Mouse (Mus musculus) gastrocnemius, postnatal 36 days (tissue): ENCODE data around the gene Zfp654. TPM values are rescaled to one million over a fixed set of nuclear protein-coding genes. Genes with fewer than 3 reads are reported as not detected.
A peak's percentile ranks its signal among the peaks of the same experiment; 100 is the strongest.
"Not testable (repeated sequence)": the region's sequence is repeated elsewhere in the genome, so short reads cannot be mapped to it uniquely, and the experiment has no call there.

Experiments used
- DNase-seq, 2 experiments: peaks; one replicate each; pipeline ENCODE4 v3.0.0; 2022
- intact Hi-C: fragments of 180-260 bp; cut with DNase I; formaldehyde crosslinking; loops from one replicate; pipeline ENCODE4 v1.15.1; 2025
- total RNA-seq, 2 experiments: library from RNA; stranded (reverse); gene quantifications; 2 replicates each; pipeline ENCODE4 v1.2.3; 2021

The Zfp654 gene
- total RNA-seq, 2 experiments from 2014 or later: 8.0 to 9.1 TPM

DNA sequence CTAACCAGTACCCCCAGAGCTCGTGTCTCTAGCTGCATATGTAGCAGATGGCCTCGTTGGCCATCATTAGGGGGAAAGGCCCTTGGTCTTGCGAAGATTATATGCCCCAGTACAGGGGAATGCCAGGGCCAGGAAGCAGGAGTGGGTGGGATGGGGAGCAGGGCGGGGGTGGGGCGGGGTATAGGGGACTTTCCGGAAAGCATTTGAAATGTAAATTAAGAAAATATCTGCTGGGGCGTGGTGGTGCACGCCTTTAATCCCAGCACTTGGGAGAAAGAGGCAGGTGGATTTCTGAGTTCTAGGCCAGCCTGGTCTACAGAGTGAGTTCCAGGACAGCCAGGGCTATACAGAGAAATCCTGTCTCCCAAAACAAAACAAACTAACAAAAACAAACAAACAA is 14.4 kb upstream of the Zfp654 start:
- intact Hi-C loops, DNase-seq: not testable (repeated sequence)

DNA sequence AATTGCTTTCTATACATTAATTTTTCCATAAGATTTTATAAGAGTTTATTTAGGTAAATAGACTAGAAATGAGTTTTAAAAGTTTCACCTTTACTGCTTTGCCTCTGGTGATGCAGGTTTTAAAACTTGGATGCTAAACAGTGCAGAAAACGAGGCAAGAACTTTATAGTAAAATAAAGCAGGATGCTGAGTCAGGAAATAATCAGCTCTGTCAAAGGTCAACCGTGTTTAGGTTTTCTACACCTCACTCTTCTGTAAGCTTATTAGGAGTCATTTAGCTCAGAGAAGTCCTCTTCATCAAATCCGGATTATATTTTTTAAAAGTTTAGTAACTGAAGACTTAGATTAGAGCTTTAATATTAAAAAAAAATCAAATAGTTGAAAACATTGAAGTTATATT is 5.5 kb upstream of the Zfp654 start:
- intact Hi-C loops: no loop called here
- no peak for DNase-seq

- intact Hi-C loops: no loop called here
- no peak for DNase-seq
These were observed 1.4 kb upstream of the Zfp654 start for GRCm38 (mm10) chr16:64852891-64853290.

DNA sequence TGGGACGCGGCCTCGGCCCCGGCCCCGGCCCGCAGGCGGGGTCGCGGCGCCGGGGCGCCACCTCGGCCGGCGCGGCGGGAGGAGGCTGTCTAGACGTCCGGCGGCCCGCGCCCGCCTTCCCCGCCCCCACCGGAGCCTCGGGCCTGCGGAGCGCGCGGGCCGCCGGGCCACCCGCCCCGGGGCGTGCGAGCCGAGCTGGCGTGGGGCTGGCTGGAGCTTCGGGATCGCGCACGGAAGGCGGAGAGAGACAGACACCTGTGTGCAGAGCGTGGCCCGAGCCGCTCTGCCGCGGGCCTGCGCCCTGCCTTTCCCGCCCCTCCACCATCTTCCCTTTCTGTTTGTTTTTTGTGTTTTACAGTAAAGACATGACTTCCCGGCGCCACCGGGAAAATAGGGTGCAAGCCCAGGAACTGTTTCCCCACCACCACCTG is 1.0 kb upstream of the Zfp654 start:
- intact Hi-C loops: no loop called here
- DNase-seq: peak; percentile 34 to 35

DNA sequence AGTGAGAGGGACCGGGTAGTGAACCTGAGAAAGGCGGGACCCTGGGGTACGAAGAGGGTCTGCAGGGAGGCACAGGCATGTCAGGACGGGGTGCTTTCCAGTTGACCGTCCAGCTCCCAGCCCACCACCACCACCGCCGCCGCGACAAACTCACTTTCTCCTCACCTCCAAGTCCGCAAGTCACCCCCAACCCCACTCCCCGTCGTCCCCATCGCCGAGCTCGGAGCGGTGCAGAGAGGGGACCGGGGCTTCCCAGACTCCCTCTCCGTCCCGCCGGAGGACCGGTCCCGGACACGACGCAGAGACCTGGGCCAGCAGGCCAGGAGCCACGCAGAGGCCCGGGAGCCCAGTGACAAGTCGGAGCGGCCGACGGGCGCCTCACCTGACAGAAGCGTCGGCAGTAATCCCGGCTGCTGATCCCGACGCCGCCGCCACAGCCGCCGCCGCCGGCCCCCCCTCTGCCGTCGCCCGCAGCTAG is 328 bp downstream of the Zfp654 start:
- DNase-seq: no peak
- intact Hi-C loops: loop anchor here (2.0 kb wide), 1 partner anchor 80 kb away; the partner anchor contains the start of gene 4930453N24Rik

- peak; percentile 8 to 17 for DNase-seq
- intact Hi-C loops: loop anchor here (2.0 kb wide), 1 partner anchor 80 kb away; the partner anchor contains the start of gene 4930453N24Rik
These were observed 966 bp downstream of the Zfp654 start for GRCm38 (mm10) chr16:64850287-64851084.

DNA sequence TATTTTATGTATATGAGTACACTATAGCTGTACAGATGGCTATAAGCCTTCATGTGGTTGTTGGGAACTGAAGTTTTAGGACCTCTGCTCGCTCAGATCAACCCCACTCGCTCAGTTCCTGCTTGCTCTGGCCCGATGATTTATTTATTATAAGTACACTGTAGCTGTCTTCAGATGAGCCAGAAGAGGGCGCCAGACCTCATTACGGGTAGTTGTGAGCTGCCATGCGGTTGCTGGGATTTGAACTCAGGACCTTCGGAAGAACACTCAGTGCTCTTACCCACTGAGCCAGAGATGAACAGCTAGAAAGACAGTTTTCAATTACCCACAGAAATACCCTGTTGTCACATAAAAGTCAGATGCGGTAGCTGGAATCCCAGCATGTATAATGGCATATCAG is 5.5 kb downstream of the Zfp654 start:
- no peak for DNase-seq
- intact Hi-C loops: no loop called here

DNA sequence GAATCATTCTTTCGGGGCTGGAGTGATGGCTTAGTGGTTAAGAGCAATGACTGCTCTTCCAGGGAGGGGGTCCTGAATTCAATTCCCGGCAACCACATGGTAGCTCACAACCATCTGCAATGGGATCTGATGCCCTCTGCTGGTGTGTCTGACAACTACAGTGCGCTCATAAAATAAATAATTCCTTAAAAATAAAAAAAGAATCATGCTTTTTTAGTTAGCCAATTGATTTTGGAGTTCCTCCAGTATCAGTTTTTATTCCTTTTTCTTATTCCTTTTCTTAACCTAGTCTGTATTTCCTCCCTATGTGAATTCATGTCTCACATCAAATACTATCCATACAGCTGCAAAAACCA is 9.1 kb downstream of the Zfp654 start:
- intact Hi-C loops: no loop called here
- no peak for DNase-seq

- intact Hi-C loops: no loop called here
These were observed 9.7 kb downstream of the Zfp654 start for GRCm38 (mm10) chr16:64841481-64842373.

GRCm38 (mm10) chr16:64836709-64837108 is 14.7 kb downstream of the Zfp654 start:
- intact Hi-C loops: no loop called here
- DNase-seq: no peak

More at GRCm38 (mm10) chr16:64841481-64842373, 9.7 kb downstream of the Zfp654 start:
- DNase-seq: no peak

DNA sequence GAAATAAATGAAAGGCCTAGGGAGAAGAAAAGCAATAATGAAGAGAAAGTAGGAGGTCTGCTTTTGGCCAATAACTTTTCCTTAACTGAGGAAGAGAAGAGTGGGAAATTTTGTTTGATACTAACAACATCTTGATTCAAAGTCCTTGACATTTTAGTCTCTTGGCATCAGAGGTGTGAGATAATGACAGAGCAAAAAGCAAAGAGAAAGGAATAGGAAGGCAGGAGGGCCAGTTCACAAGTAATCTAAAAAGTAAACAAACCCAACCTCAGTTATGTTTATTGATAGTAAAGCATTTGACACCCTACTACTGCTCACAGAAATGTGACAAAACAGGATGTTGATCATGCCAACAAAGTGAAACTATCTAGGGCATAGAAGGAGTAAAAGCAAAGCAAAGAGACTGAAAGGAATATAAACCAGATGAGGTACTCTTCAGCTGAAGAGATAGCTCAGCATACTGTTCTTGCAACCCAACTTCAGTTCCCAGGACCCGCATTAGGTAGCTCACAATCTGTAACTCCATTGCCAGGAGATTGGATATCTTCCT is 15.4 kb downstream of the Zfp654 start:
- intact Hi-C loops: no loop called here
- no peak for DNase-seq

DNA sequence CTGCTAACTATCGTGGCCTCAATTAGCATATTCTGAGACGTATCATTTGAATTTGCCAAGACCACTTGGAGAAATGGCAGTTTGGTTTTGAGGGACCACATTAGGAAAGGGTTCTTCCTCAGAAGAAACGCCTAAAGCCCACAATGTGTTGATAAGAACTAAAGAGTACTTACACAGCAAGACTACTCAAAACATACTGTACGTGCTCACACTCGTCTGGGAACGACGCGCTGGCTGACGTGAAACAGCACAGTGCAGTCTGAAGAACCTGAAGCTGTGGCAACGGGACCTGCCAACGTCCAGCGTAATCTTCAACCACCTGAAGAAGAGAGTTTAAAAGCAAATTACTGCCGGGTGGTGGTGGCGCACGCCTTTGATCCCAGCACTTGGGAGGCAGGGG is 21.2 kb downstream of the Zfp654 start:
- intact Hi-C loops: no loop called here
- DNase-seq: no peak

GRCm38 (mm10) chr16:64824474-64824873 is 27.0 kb downstream of the Zfp654 start:
- intact Hi-C loops: no loop called here
- no peak for DNase-seq

GRCm38 (mm10) chr16:64823890-64824289 is 27.6 kb downstream of the Zfp654 start:
- intact Hi-C loops: no loop called here
- DNase-seq: no peak

GRCm38 (mm10) chr16:64817094-64817765 is 34.2 kb downstream of the Zfp654 start:
- DNase-seq: no peak
- intact Hi-C loops: no loop called here

DNA sequence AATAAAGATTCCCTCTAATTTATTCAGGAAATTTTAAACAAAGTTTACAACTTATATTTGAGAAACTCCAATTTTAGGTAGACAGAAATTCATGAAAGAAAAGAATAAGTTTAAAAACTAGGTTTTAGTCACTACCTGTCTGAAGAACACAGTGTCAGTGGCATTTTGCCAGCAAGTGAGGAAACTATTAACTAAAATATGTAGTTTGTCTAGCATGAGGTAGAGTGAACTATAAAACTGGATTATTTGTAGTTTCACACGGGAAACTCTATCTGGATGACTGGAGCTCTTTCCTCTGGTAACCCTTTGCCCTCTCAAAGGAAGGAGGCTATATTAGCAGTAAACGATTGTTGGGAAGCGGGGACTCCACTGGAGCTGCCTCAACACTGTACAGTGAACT is 48.4 kb downstream of the Zfp654 start:
- intact Hi-C loops: no loop called here
- DNase-seq: no peak

DNA sequence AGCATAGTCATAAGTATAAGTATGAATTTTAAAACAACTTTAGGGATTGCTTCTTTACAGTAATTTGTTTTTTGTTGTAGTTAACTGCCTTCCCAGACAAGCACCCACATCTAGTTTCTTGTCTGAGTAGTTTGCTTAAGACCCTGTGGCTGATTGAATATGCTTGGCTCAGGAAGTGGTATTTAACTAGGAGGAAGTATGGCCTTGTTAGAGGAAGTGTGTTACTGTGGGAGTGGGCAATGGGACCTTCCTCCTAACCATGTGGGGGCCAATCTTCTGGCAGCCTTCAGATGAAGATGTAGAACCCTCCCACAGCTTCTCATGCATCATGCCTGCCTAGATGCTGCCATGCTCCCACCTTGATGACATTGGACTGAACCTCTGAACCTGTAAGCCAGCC is 49.8 kb downstream of the Zfp654 start:
- DNase-seq: no peak
- intact Hi-C loops: no loop called here

- intact Hi-C loops: no loop called here
- DNase-seq: no peak
These were observed 51.1 kb downstream of the Zfp654 start for GRCm38 (mm10) chr16:64800393-64800792.

GRCm38 (mm10) chr16:64794802-64795201 is 56.6 kb downstream of the Zfp654 start:
- intact Hi-C loops: no loop called here
- no peak for DNase-seq

DNA sequence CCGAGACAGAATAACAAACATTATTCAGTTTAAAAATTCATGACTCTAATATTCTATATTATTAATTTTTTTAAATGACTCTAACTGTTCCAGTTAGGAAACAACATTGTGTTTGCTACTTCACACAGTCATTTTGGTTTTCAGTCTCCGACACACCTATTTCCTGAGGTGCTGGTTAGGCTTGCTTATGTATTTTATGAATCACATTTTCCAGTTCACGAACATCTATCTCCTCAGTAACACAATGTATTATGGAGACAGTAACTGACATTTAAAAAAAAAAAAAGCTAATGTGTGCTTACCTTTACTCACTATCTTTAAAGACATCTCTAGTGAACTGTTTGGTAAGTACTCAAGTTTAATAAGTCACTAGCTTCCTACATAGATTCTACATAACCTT is 61.7 kb downstream of the Zfp654 start:
- intact Hi-C loops: no loop called here

More for the DNA sequence above, 61.7 kb downstream of the Zfp654 start:
- DNase-seq: no peak
